Mouse (Mus musculus) limb, embryonic 12.5 days (tissue): ENCODE measurements at regions not wholly inside any gene's neighbourhood (a gene's known extent, or its start where the extent isn't known, plus 50 kb on each side); places are given as distances from the start of the nearest gene placed in this dataset.

Experiments
- ATAC-seq: fragments of 200-750 bp; cut with Nextera tagmentation; 2 replicates; pipeline ENCODE4 v1.8.0; 2017; ENCODE audit warnings: low read depth, moderate TSS enrichment; ENCODE audit not compliant: insufficient number of reproducible peaks, insufficient read depth, low FRiP score, low TSS enrichment
- H3K27ac ChIP-seq: fragments of 300-500 bp; sonication (generic); 2 replicates; pipeline ENCODE4 v1.5.1; 2016; ENCODE audit warnings: mild to moderate bottlenecking, moderate library complexity
- H3K27me3 ChIP-seq: fragments of 300-500 bp; sonication (generic); 2 replicates; pipeline ENCODE4 v1.6.1; 2016; ENCODE audit warnings: mild to moderate bottlenecking, moderate library complexity
- H3K36me3 ChIP-seq: fragments of 300-500 bp; sonication (generic); 2 replicates; pipeline ENCODE4 v1.6.1; 2016; ENCODE audit warnings: mild to moderate bottlenecking, moderate library complexity
- H3K4me1 ChIP-seq: fragments of 300-500 bp; sonication (generic); replicated peaks from 2 replicates; pipeline ENCODE4 v1.6.1; 2016
- H3K4me2 ChIP-seq: fragments of 300-500 bp; sonication (generic); 2 replicates; pipeline ENCODE4 v1.6.1; 2016; ENCODE audit warnings: mild to moderate bottlenecking, moderate library complexity
- H3K4me3 ChIP-seq: fragments of 300-500 bp; sonication (generic); replicated peaks from 2 replicates; pipeline ENCODE4 v1.5.1; 2016; ENCODE audit warnings: mild to moderate bottlenecking
- H3K9ac ChIP-seq: fragments of 300-500 bp; sonication (generic); replicated peaks from 2 replicates; pipeline ENCODE4 v1.6.1; 2016; ENCODE audit warnings: mild to moderate bottlenecking, moderate library complexity
- H3K9me3 ChIP-seq: fragments of 300-500 bp; sonication (generic); 2 replicates; pipeline ENCODE4 v1.6.1; 2016; ENCODE audit warnings: mild to moderate bottlenecking, moderate library complexity
- WGBS: fragments of 180-500 bp; shearing (Covaris S2); methylation state at CpG from one replicate; pipeline ENCODE4 v1.1.7; 2016; 5-methylcytosine and 5-hydroxymethylcytosine counted together

DNA sequence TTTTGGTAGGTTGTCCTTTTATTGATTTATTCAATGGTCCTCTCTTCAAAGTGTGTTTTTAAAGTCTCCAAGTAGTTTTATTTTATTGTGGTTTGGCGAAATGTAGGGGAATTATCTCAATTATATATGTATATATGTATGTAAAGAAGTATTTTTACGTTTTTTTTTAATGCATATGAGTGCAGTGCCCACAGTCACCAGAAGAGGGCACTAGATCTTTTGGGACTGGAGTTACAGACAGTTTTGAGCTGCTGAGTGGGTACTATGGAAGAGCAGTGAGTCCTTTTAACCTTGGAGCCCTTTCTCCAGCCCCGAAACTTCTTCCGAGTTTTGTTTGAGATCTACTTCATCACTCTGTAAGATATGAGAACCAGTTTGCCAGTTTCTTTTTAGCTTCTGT, 59.5 kb upstream of the Agtr2 start:
- Histone ChIP-seq H3K4me1 (no peaks in the 10 kb centered on the region), H3K9ac (no peak overlapping the region), H3K9me3 (no peaks in the 10 kb centered on the region), H3K27ac (no peak overlapping the region), H3K4me2 (no peak overlapping the region), H3K36me3 (no peaks in the 10 kb centered on the region), H3K4me3 (no peak overlapping the region), H3K27me3 (no peaks in the 10 kb centered on the region)
- no peak for ATAC-seq
- 58% methylated on average over 4 of the region's 4 CpGs for WGBS

DNA sequence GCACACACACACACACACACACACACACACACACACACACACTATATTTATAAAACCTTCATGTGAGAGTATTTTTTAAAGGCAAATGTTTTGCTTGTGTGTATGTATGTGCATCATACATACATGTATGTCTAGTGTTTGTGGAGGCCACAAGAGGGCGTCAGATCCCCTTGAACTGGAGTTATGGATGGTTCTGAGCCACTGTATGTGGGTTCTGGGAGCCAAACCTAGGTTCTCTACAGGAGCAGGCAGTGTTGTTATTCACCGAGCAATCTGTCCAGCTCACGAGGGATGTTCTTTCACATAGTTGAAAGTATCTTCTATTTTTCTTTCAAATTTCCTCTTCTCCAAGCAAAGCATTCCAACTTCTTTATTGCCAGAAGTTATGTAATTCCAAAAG, 56.3 kb upstream of the Agtr2 start:
- H3K27ac ChIP-seq, result no peak overlapping the region
- no peak overlapping the region for H3K4me2 ChIP-seq
- no peak for ATAC-seq
- H3K9me3 ChIP-seq, result no peaks in the 10 kb centered on the region
- no peaks in the 10 kb centered on the region for H3K4me1 ChIP-seq
- H3K36me3 ChIP-seq, result no peaks in the 10 kb centered on the region
- no peaks in the 10 kb centered on the region for H3K27me3 ChIP-seq
- H3K9ac ChIP-seq, result no peak overlapping the region
- 67% methylated on average over 3 of the region's 3 CpGs for WGBS
- no peak overlapping the region for H3K4me3 ChIP-seq

GRCm38 (mm10) chrX:21433501-21433900, 50.8 kb upstream of the Agtr2 start:
- Histone ChIP-seq H3K4me2 (no peak overlapping the region), H3K36me3 (no peaks in the 10 kb centered on the region), H3K27me3 (no peaks in the 10 kb centered on the region), H3K4me3 (no peak overlapping the region), H3K27ac (no peak overlapping the region), H3K9me3 (no peaks in the 10 kb centered on the region), H3K4me1 (no peaks in the 10 kb centered on the region), H3K9ac (no peak overlapping the region)
- ATAC-seq, result no peak
